Comparison of ENCODE assay signal across 30 mouse cellular contexts in genomic region chr13:47099265-47099664, GRCm38 (mm10).
"Had no signal": no experiment of that assay in that cellular context is flagged by ENCODE, and none has a peak within 500 bp of the region (broad histone marks: within the 10 kb centered on the region; RNA-seq: fewer than 3 reads in every experiment).

No protein-coding gene starts in this region.

- DNase-seq: left cerebral cortex, postnatal 4 days; liver; liver, embryonic 13.5 days; liver, postnatal 0 days; lung, adult 2 months; lung, embryonic 14.5 days; lung, postnatal 10 days; lung, postnatal 4 days; midbrain, embryonic 14.5 days had no signal

- H3K4me3 ChIP-seq: left cerebral cortex, adult 2 months; limb, embryonic 10.5 days; limb, embryonic 12.5 days; limb, embryonic 13.5 days; limb, embryonic 15.5 days; liver, embryonic 12.5 days; liver, embryonic 13.5 days; liver, embryonic 15.5 days; lung, embryonic 15.5 days; megakaryocyte, embryonic 14.5 days; midbrain, embryonic 10.5 days; midbrain, embryonic 12.5 days; midbrain, embryonic 13.5 days; midbrain, embryonic 15.5 days; myocyte; neural tube, embryonic 12.5 days; neural tube, embryonic 13.5 days had no signal

- H3K27me3 ChIP-seq: limb, embryonic 12.5 days; limb, embryonic 13.5 days; limb, embryonic 15.5 days; liver, embryonic 12.5 days; liver, embryonic 13.5 days; liver, embryonic 15.5 days; lung, embryonic 15.5 days; megakaryocyte, embryonic 14.5 days; midbrain, embryonic 12.5 days; midbrain, embryonic 13.5 days; midbrain, embryonic 15.5 days; neural tube, embryonic 12.5 days; neural tube, embryonic 13.5 days had no signal

- H3K9ac ChIP-seq: limb, embryonic 12.5 days; limb, embryonic 13.5 days; limb, embryonic 15.5 days; liver, embryonic 12.5 days; liver, embryonic 13.5 days; liver, embryonic 14.5 days; liver, embryonic 15.5 days; liver, postnatal 0 days; lung, embryonic 14.5 days; lung, embryonic 15.5 days; midbrain, embryonic 12.5 days; midbrain, embryonic 13.5 days; midbrain, embryonic 15.5 days; neural tube, embryonic 12.5 days; neural tube, embryonic 13.5 days had no signal

- H3K4me2 ChIP-seq: limb, embryonic 12.5 days; limb, embryonic 13.5 days; limb, embryonic 15.5 days; liver, embryonic 11.5 days; liver, embryonic 12.5 days; liver, embryonic 13.5 days; liver, embryonic 15.5 days; lung, embryonic 14.5 days; lung, embryonic 15.5 days; midbrain, embryonic 11.5 days; midbrain, embryonic 12.5 days; midbrain, embryonic 13.5 days; midbrain, embryonic 15.5 days; neural tube, embryonic 12.5 days; neural tube, embryonic 13.5 days had no signal

- ATAC-seq: liver, embryonic 12.5 days; liver, postnatal 0 days; midbrain, embryonic 13.5 days; midbrain, embryonic 15.5 days; midbrain, embryonic 16.5 days had no signal

- H3K9me3 ChIP-seq: limb, embryonic 10.5 days; limb, embryonic 12.5 days; limb, embryonic 13.5 days; limb, embryonic 15.5 days; liver, embryonic 12.5 days; liver, embryonic 13.5 days; liver, embryonic 15.5 days; lung, embryonic 15.5 days; megakaryocyte, embryonic 14.5 days; midbrain, embryonic 10.5 days; midbrain, embryonic 12.5 days; midbrain, embryonic 13.5 days; midbrain, embryonic 15.5 days; neural tube, embryonic 12.5 days; neural tube, embryonic 13.5 days had no signal

- H3K27ac ChIP-seq: left cerebral cortex, adult 2 months; limb, embryonic 10.5 days; limb, embryonic 12.5 days; limb, embryonic 13.5 days; limb, embryonic 15.5 days; liver, embryonic 12.5 days; liver, embryonic 13.5 days; liver, embryonic 14.5 days; liver, embryonic 15.5 days; lung, embryonic 15.5 days; macrophage; midbrain, embryonic 10.5 days; midbrain, embryonic 12.5 days; midbrain, embryonic 13.5 days; midbrain, embryonic 15.5 days; neural tube, embryonic 12.5 days; neural tube, embryonic 13.5 days had no signal
